Mouse (Mus musculus): ENCODE measurements around the gene Trim61.
"Not testable (repeated sequence)": the region's sequence is repeated elsewhere in the genome, so short reads cannot be mapped to it uniquely, and the experiment has no call there.

Gene Trim61

GRCm38 (mm10) chr8:65018423-65018822, at the start of gene Trim61, which contains the start of gene Trim60:
Trim61 (minus strand) TSS chr8:65018523.
Trim60 (minus strand) TSS chr8:65018584.
- no peak for DNase-seq

GRCm38 (mm10) chr8:65067694-65068472, 49.6 kb upstream of the Trim61 start:
- no peak for DNase-seq

GRCm38 (mm10) chr8:65067031-65067430, 48.7 kb upstream of the Trim61 start:
- no peak for DNase-seq

GRCm38 (mm10) chr8:65065622-65066021, 47.3 kb upstream of the Trim61 start:
- no peak for DNase-seq

- no peak for DNase-seq
These were observed 45.7 kb upstream of the Trim61 start for GRCm38 (mm10) chr8:65064071-65064470.

- no peak for DNase-seq
These were observed 43.9 kb upstream of the Trim61 start for GRCm38 (mm10) chr8:65062195-65062594.

GRCm38 (mm10) chr8:65056722-65057121, 38.4 kb upstream of the Trim61 start:
- DNase-seq = no peak

- DNase-seq = no peak
These were observed 35.6 kb upstream of the Trim61 start for GRCm38 (mm10) chr8:65053968-65054367.

- no peak for DNase-seq
These were observed 35.2 kb upstream of the Trim61 start for GRCm38 (mm10) chr8:65053554-65053953.

GRCm38 (mm10) chr8:65047801-65048200, 29.5 kb upstream of the Trim61 start:
- DNase-seq = no peak

GRCm38 (mm10) chr8:65047193-65047592, 28.9 kb upstream of the Trim61 start:
- DNase-seq = no peak

- no peak for DNase-seq
These were observed 28.2 kb upstream of the Trim61 start for GRCm38 (mm10) chr8:65046565-65046964.

GRCm38 (mm10) chr8:65037117-65037533, 18.8 kb upstream of the Trim61 start, which contains the start of gene Apela:
Apela (minus strand) TSS chr8:65037336.
- no peak for DNase-seq

- no peak for DNase-seq
These were observed 15.8 kb upstream of the Trim61 start for GRCm38 (mm10) chr8:65034136-65034535.

- no peak for DNase-seq
These were observed 14.7 kb upstream of the Trim61 start for GRCm38 (mm10) chr8:65033056-65033455.

- no peak for DNase-seq
These were observed 13.8 kb upstream of the Trim61 start for GRCm38 (mm10) chr8:65032107-65032506.

GRCm38 (mm10) chr8:65030735-65031485, 12.6 kb upstream of the Trim61 start:
- DNase-seq = no peak

GRCm38 (mm10) chr8:65029776-65030175, 11.5 kb upstream of the Trim61 start:
- DNase-seq = no peak

GRCm38 (mm10) chr8:65028959-65029686, 10.8 kb upstream of the Trim61 start:
- DNase-seq = no peak

GRCm38 (mm10) chr8:65022485-65022884, 4.2 kb upstream of the Trim61 start:
- DNase-seq = peak; percentile 27 to 38

- DNase-seq = not testable (repeated sequence)
These were observed 10.7 kb downstream of the Trim61 start for GRCm38 (mm10) chr8:65007616-65008015.

GRCm38 (mm10) chr8:64998806-64999365, 19.4 kb downstream of the Trim61 start:
- no peak for DNase-seq

GRCm38 (mm10) chr8:64987731-64988130, 30.6 kb downstream of the Trim61 start, which contains the start of gene Trim75:
Trim75 (minus strand) TSS chr8:64987831.
- no peak for DNase-seq
